Mouse (Mus musculus) embryonic fibroblast, embryonic 13.5 days (primary cell): Measurements from ENCODE around the gene Klhdc10.

Source experiments
- CTCF ChIP-seq: IDR thresholded peaks from 2 replicates; pipeline ENCODE4 v1.5.1; 2011; ENCODE audit warnings: mild to moderate bottlenecking, control low read depth, low read length, moderate library complexity, borderline replicate concordance; ENCODE audit not compliant: insufficient read depth
- POLR2A ChIP-seq: IDR thresholded peaks from 2 replicates; pipeline ENCODE4 v1.6.1; 2011; ENCODE audit warnings: low read depth, mild to moderate bottlenecking, control low read depth, low read length, moderate library complexity

DNA sequence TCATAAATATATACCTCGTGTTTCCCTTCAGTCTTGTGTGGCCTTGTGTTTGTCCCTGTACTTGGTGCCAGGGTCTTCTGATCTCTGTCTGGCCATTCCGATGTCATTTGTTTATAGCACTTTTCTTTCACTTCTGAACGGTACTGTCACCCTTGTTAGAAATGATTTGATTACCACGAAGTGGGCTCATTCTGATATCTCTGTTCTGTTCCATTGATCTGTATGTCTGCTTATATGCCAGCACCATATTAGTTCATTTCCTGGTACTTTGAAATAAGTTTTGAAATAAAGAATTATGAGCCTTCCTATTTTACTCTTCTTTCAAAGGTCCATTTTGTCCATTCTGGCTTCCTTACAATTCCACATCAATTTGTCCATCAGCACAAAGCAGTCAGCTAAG, 9.6 kb downstream of the Klhdc10 start:
- TF ChIP-seq CTCF (no peak), POLR2A (no peak)
